Mouse (Mus musculus) layer of hippocampus, adult 8-10 months (tissue): ENCODE measurements around the gene Slc4a11. TPM values are rescaled to one million over a fixed set of nuclear protein-coding genes. Genes with fewer than 3 reads are reported as not detected.

Experiments
- DNase-seq, 2 experiments: peaks; one replicate each; pipeline ENCODE4 v3.0.0; 2022; ENCODE audit warnings: low spot score in 2 of 2
- total RNA-seq, 4 experiments: library from RNA; stranded (reverse); gene quantifications; 2 replicates each; pipeline ENCODE4 v1.2.4; 2022

Gene Slc4a11
- total RNA-seq: 1 to 10 TPM; 1.2 to 2.0 (median 1.6) TPM

GRCm38 (mm10) chr2:130697153-130697810 is at the start of gene Slc4a11:
Gene Slc4a11, minus strand, starts transcription at chr2:130697519.
- no peak for DNase-seq

- no peak for DNase-seq
Measured at GRCm38 (mm10) chr2:130743576-130743975, 46.3 kb upstream of the Slc4a11 start.

- no peak for DNase-seq
Measured at GRCm38 (mm10) chr2:130740096-130740495, 42.8 kb upstream of the Slc4a11 start.

DNA sequence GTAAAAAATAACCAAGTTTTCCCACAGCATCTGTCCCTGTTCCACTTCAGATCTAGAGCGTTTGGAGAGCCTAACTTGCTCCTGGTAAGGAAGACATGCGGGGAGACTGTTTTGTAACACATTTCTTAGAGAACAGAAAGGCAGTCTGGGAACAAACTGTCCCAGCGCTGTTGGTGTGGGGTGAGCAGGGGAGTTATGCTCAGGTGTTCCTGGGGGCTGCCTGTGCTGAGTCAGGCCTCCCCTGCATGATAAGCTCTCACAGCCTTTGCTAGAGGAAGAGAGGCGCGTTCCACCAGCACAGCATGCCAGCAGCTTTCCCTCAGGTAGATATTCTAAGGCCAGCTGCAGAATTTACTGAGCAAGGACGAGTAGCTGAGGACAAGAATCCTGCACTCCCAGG is 40.7 kb upstream of the Slc4a11 start:
- DNase-seq: no peak

GRCm38 (mm10) chr2:130735281-130735680 is 38.0 kb upstream of the Slc4a11 start:
- peak in 1 of 2 experiments; percentile 31 for DNase-seq

GRCm38 (mm10) chr2:130733444-130733843 is 36.1 kb upstream of the Slc4a11 start:
- no peak for DNase-seq

GRCm38 (mm10) chr2:130731855-130732254 is 34.5 kb upstream of the Slc4a11 start:
- no peak for DNase-seq

DNA sequence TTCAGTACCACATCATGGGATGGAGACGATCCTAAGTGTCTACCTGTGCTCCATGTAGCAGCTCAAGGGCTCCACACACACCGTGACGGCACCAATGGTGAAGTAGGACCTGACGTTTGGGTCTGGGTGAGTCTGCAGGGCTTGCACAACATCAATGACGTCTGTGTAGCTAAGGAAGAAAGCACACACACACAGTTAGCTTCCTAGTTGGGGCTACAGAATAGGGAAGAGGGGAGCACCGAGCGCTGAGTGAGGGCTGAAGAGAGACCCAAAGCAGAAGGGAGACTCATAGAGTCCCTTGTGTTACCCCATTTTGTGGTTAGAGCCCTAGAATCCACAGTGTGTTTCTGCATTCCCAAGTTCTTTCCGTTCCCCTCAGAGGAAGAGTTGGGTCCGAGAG is 33.4 kb upstream of the Slc4a11 start:
- no peak for DNase-seq

DNA sequence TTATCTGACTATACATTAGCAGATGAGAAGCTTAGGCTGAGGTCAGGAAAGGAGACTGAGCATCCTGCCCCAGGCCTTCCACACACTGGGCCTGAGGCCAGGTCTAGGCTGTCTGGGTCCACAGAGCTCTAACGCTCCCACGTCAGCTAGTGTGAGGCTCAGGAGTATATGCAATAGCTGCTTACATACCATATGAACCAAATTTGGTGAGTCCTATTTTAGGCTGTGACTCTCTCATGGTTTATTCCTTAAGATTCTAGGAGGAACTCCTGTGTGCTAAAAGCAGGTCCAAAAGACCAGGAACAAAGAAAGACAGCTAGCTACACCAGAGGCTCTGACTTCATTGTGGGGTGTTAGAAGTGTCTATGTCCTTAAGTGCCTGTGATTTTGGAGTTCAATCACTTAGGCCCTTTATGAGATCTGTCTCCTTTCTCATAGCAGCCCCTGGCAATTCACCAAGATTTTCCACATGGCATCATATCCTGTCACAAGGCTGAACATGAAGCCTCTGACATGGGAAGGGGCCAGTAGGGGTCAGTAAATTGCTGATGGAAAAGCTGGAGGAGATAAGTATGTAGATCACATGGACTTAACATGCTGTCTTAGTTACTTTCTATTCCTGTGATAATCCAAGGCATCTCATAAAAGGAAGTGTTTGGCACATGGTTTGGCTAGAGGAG is 31.7 kb upstream of the Slc4a11 start:
- DNase-seq: no peak

GRCm38 (mm10) chr2:130727752-130728151 is 30.4 kb upstream of the Slc4a11 start:
- DNase-seq: no peak

- no peak for DNase-seq
Measured at GRCm38 (mm10) chr2:130724369-130724768, 27.1 kb upstream of the Slc4a11 start.

DNA sequence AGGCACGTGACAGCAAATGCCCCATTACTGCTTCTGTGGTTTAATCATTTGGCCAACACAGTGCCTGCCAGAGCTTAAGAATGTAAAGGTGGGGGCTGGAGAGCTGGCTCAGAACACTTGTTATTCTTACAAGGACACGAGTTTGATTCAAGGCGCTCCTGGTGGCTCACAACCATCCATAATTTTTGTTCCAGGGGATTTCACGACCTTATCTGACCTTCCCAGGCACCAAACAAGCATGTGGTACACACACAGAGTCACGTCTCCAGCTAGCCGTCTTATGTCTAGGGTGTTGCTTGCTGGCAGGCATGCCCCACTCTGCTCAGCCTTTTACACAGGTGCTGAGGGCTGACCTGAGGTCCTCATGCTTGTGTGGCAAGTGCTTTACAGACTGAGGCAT is 20.6 kb upstream of the Slc4a11 start:
- no peak for DNase-seq

- no peak for DNase-seq
Measured at GRCm38 (mm10) chr2:130707057-130707456, 9.7 kb upstream of the Slc4a11 start.

DNA sequence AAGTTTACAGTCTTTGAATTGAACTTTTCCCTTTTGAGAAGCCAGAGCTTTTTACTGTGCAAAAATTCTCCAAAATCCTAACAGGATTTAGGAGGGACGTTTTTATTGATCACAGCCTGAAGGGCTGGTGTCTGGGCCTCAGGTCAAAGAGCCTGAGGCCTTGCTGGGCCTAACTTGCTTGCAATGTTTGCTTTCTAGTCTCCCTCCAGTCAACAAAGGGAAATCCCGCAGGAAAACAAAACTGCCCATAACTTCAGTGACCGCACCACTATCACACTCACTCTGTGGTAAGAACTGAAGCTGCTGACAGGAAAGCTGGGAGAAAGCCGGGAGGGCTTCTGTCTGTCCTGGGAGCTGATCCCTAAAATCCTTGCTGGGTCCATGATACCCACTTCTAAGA is 9.3 kb upstream of the Slc4a11 start:
- no peak for DNase-seq

DNA sequence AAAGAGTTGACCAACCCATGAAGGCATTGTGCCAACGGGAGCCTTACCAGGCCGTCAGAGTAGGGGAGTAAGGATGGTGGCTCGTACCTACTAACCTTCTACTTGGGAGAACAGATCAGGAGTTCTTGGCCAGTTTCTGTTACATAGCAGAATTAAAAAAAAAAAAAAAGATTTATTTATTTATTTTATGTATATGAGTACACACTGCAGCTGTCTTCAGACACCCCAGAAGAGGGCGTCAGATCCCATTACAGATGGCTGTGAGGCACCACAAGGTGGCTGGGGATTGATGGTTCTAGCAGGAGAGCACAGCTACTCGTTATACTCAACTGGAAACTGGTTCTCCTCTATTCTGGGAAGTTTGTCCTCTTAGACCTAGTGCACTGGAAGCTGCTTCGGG is 7.9 kb upstream of the Slc4a11 start:
- DNase-seq: no peak

DNA sequence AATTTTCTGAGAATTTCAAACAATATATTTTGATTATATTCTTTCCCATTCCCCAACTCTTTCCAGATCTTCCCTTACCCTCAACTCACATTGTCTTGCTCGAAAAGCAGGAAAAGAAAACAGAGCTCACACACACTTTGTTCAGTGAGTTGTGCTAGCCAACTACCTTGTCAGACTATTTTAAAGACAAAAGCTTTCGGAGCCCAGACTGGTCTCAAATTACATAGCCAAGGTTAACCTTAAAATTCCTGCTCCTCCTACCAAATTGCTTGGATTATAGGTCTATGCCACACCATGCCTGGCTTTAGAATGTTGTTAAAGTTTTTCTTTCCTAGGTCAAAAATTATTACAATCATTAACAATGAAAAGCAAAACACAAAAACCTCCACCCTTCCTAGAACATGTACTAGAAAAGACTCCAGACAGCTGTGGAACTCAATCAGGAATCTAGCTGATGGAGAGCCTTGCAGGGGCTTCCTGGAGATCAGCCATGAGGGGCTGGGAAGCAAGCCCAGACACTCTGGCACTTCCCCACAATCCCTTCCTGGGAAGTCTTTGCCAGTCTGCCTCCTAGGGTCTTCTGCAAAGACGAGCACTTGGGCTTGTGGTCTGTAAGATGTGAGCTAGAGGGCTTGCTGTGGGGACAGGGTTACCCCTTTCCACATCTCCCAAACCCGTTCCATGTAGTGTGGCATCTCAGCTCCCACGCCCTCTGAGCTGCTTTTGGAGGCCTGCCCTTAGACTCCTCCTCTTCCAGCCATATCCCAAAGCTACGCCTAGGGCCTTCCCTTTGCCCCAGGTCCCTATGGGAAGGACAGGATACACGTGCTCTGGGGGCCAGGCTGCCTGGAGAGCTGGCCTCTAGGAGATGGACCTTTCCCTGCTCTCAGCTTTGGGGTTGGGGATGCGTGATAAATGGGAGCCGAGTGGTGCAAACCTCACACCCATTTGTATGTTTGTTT is 7.0 kb upstream of the Slc4a11 start:
- DNase-seq: no peak

DNA sequence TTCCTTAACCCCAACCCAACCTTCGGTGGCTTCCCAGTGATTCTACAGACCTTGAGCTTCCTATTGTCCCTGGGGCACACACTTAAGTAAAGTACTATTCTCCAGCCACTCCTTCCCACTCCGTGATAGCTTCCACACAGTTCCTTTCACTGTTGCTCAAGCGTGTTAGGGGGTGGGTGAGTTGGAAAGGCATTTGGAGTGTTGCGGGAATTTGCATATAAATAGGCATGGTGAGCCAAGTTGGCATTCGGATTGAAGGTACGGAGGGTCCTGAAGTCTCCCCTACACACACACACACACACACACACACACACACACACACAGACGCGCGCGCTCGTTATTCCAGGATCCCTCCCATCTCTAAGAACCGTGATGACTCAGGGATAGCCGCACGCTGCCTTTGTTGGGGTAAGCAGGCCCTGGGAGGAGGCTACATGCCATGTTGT is 525 bp upstream of the Slc4a11 start:
- DNase-seq: no peak

- DNase-seq: no peak
Measured at GRCm38 (mm10) chr2:130696700-130697152, 593 bp downstream of the Slc4a11 start.

DNA sequence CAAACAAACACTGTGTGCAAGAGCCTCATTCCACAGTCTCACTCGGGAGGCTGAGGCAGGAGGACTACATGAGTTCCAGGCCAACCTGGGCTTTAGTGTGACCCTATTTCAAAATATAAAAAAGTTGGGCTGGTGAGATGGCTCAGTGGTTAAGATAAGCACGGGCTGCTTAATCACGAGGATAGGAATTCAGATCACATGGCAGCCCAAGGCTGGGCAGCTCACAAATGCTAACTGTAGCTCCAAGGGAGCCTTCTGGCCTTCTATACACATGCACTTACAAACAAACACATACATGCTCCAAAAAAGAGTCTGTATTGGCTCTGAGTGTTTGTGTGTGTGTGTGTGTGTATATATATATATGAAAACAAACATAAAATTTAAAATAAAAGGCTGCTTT is 3.8 kb downstream of the Slc4a11 start:
- no peak for DNase-seq

DNA sequence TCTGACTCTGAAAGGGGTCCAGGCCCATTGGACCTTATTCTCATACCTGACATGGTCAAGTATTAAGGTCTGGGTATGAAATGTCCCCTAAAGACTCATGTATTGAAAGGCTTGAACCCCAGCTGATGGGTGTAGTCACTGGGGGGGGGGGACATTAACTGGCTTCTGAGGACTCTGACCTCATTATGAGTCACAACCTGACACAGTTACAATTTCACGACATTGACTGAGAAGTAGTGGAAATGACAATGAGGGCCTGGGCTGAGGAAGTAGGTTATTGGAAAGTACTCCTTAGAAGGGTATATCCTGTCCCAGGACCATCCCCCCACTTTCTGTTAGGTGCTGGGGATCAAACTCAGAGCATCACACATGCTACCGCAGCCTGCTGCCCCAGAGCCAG is 8.3 kb downstream of the Slc4a11 start:
- DNase-seq: no peak

DNA sequence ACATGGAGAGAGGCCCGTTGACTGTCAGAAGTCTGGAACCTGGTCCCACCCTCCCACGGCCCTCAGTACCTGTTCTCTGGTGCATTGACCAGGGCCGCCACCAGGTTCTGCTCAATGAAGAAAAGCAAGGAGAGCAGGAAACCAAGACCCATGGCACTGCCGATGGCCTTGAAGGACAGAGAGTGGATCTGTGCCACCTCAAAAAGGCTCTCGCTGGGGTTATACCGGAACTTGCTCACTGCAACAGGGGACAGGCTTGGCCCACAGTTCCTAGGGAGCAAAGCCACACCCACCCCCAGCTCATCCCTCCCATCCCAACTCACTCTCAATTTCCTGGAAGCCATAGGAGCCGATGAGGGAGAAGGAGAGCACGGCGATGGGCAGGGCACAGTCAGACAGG is 11.9 kb downstream of the Slc4a11 start:
- DNase-seq: no peak

DNA sequence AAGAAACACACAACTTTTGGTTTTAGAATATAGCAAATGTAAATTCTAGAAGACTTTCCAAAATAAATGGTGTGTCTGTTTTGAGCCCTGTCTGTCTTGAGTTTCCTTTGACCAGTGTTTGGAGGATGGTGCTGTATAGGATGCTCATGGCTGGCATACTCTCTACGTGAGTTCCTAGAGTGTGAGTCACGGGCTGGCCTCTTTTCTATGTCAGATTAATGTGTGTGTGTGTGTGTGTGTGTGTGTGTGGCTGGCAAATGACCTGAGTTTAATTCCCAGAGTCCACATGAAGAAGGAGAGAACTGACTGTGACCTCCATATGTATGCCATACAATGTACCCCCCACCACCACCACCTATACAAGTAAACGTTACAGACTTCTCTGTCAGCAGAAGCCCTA is 15.8 kb downstream of the Slc4a11 start:
- DNase-seq: no peak
